Mouse (Mus musculus) liver, postnatal 0 days (tissue): ENCODE results near the gene 1700102P08Rik.

Experiments
- CTCF ChIP-seq: sonication (generic); IDR thresholded peaks from 2 replicates; pipeline ENCODE4 v1.5.1; 2016; ENCODE audit warnings: antibody characterized with exemption, low read depth
- EP300 ChIP-seq: IDR thresholded peaks from 2 replicates; pipeline ENCODE4 v1.6.1; 2016; ENCODE audit warnings: antibody characterized with exemption, low read depth, mild to moderate bottlenecking

DNA sequence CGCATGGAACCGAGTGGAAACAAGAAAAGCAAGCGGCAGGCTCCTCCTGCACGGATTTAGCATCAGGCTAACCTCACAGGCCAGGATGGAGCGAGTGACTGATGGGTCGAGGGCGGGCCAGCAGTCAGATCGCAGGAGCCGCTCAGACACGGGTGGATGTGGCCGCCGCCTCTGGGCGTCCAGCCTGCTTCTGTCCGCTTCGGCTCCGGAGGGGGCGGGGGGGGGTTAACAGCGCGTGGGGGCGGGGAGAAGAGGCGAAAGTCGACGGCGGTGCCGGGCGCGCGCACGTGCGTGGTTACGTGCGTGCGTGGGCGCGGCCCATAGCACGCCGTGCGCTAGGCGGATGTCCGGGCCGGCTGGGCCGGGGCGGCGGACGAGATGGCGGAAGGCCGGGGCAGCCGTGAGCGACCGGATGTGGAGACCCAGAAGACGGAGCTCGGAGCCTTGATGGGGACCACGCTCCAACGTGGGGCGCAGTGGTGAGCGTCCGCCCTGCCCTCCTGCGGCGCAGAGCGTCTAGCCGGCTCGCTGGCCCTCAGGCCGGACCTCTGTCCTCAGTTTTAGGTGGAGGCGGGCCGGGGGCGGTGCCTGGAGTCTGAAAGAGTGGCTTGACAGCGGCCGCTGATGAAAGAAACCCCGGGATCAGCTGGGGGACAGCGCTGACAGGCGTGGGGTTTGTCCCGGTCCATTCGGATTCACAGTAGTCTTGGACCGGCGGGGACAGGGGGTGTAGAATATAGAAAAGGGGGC, 44.9 kb upstream of the 1700102P08Rik start, which contains the start of gene Usp4:
- TF ChIP-seq CTCF (peak; percentile 16; the same call in 1 of the 2 replicates), EP300 (no peak)
